Mouse (Mus musculus) G1E (cell line): ENCODE data around the gene Ppm1g. TPM values are rescaled to one million over a fixed set of nuclear protein-coding genes. Genes with fewer than 3 reads are reported as not detected.

Experiments
- ATAC-seq: 2 replicates; pipeline ENCODE4 v1.8.0; 2016; ENCODE audit warnings: mild to moderate bottlenecking; ENCODE audit not compliant: insufficient number of reproducible peaks, poor library complexity, low FRiP score, severe bottlenecking; ENCODE audit errors: extremely low read depth
- DNase-seq: peaks from one replicate; pipeline ENCODE4 v3.0.0; 2012; ENCODE audit warnings: low spot score
- H3K27me3 ChIP-seq: 2 replicates; pipeline ENCODE4 v1.6.1; 2012; ENCODE audit warnings: mild to moderate bottlenecking, low read length, inconsistent platforms; ENCODE audit not compliant: insufficient read depth
- H3K36me3 ChIP-seq: replicated peaks from 2 replicates; pipeline ENCODE3; 2012; ENCODE audit warnings: mild to moderate bottlenecking, inconsistent platforms
- H3K4me1 ChIP-seq: 2 replicates; pipeline ENCODE4 v1.6.1; 2012; ENCODE audit warnings: low read depth, low read length, inconsistent platforms, mixed read lengths; ENCODE audit not compliant: insufficient read depth
- H3K4me3 ChIP-seq: 2 replicates; pipeline ENCODE4 v1.5.1; 2012; ENCODE audit warnings: low read depth, mild to moderate bottlenecking, inconsistent platforms, low read length, moderate library complexity, mixed read lengths
- H3K9me3 ChIP-seq: replicated peaks from 2 replicates; pipeline ENCODE4 v1.6.1; 2012; ENCODE audit warnings: inconsistent platforms
- CTCF ChIP-seq: IDR thresholded peaks from 2 replicates; pipeline ENCODE4 v1.5.1; 2012; ENCODE audit warnings: low read depth, low read length, inconsistent platforms, mixed read lengths
- GATA1 ChIP-seq: IDR thresholded peaks from 2 replicates; pipeline ENCODE4 v1.6.1; 2012; ENCODE audit warnings: borderline replicate concordance, low read length, inconsistent platforms, mixed read lengths
- GATA2 ChIP-seq: IDR thresholded peaks from 2 replicates; pipeline ENCODE4 v1.6.1; 2012; ENCODE audit warnings: low read depth, low read length, inconsistent platforms, borderline replicate concordance
- POLR2AphosphoS5 ChIP-seq: IDR thresholded peaks from 2 replicates; pipeline ENCODE4 v1.6.1; 2012; ENCODE audit warnings: low read depth, low read length, inconsistent platforms; ENCODE audit not compliant: insufficient replicate concordance
- TAL1 ChIP-seq: conservative IDR thresholded peaks from 2 replicates; pipeline ENCODE4 v1.6.1; 2012; ENCODE audit warnings: low read depth, low read length, inconsistent platforms, mixed read lengths
- polyA plus RNA-seq: library from polyadenylated mRNA; stranded (reverse); fragments of >175 nt; gene quantifications from 2 replicates; pipeline ENCODE4 v1.2.3, GENCODE M21; 2012
- total RNA-seq, 2 experiments: library from RNA; stranded (forward) in 1 of 2; stranded (reverse) in 1 of 2; fragments of 200-1000 nt in 1 of 2; fragments of >200 nt in 1 of 2; fragmentation: Nextera tagmentation in 1 of 2; gene quantifications; 2 replicates each; pipeline ENCODE4 v1.2.3; 2014 to 2017

Ppm1g gene
- total and polyA plus RNA-seq, 3 experiments: 173 to 297 (median 176) TPM

- no peak overlapping the region for H3K4me3 ChIP-seq
- H3K27me3 ChIP-seq: no peaks in the 10 kb centered on the region
- no peak for ATAC-seq
- peaks cover 97% of the 10 kb centered on the region for H3K36me3 ChIP-seq
- no peaks in the 10 kb centered on the region for H3K9me3 ChIP-seq
- peaks cover 9% of the 10 kb centered on the region for H3K4me1 ChIP-seq
- DNase-seq: no peak
- TF ChIP-seq CTCF: no peak
- TF ChIP-seq GATA2: no peak
- no peak for TF ChIP-seq GATA1
- TF ChIP-seq POLR2AphosphoS5: no peak
- TF ChIP-seq TAL1: no peak
These were observed 58.0 kb downstream of the Ppm1g start for GRCm38 (mm10) chr5:31162462-31162861.

GRCm38 (mm10) chr5:31154152-31154553 is 66.3 kb downstream of the Ppm1g start, which contains the start of gene Mpv17:
Gene Mpv17, minus strand, starts transcription at chr5:31154251.
- TF ChIP-seq CTCF: no peak
- TF ChIP-seq TAL1: no peak
- no peak for TF ChIP-seq GATA2
- TF ChIP-seq GATA1: no peak
- no peak for TF ChIP-seq POLR2AphosphoS5
- no peaks in the 10 kb centered on the region for H3K27me3 ChIP-seq
- DNase-seq: peak; percentile 90
- H3K4me3 ChIP-seq: peak within 1 kb of the TSS; percentile 84
- ATAC-seq: peak; percentile 92
- H3K4me1 ChIP-seq: peaks cover 33% of the 10 kb centered on the region
- H3K9me3 ChIP-seq: no peaks in the 10 kb centered on the region
- peaks cover 72% of the 10 kb centered on the region for H3K36me3 ChIP-seq

GRCm38 (mm10) chr5:31153516-31154151 is 66.9 kb downstream of the Ppm1g start:
- DNase-seq (no peak), ATAC-seq (no peak)
- Histone ChIP-seq H3K36me3 (peaks cover 69% of the 10 kb centered on the region), H3K4me3 (peak overlapping the region; percentile 84), H3K9me3 (no peaks in the 10 kb centered on the region), H3K4me1 (peaks cover 33% of the 10 kb centered on the region), H3K27me3 (no peaks in the 10 kb centered on the region)
- no peak for TF ChIP-seq TAL1
- TF ChIP-seq CTCF: no peak
- TF ChIP-seq GATA1: no peak
- TF ChIP-seq GATA2: no peak
- no peak for TF ChIP-seq POLR2AphosphoS5

Other genes starting within 250 kb of the Ppm1g start
- gene Atraid, start 172.4 kb downstream of the Ppm1g start, total RNA-seq (2014; fragmentation: Nextera tagmentation): 81.9 and 89.6 TPM in 2 replicates
- gene Atraid, start 172.4 kb downstream of the Ppm1g start, total RNA-seq (2017): 50.0 and 54.0 TPM in 2 replicates
- 11.6 and 15.6 TPM in 2 replicates for gene Atraid, start 172.4 kb downstream of the Ppm1g start, polyA plus RNA-seq
- 3.2 and 4.0 TPM in 2 replicates for gene Slc5a6, start 171.8 kb downstream of the Ppm1g start, total RNA-seq (2014; fragmentation: Nextera tagmentation)
- gene Slc5a6, start 171.8 kb downstream of the Ppm1g start, total RNA-seq (2017): 2.2 and 5.2 TPM in 2 replicates
- gene Slc5a6, start 171.8 kb downstream of the Ppm1g start, polyA plus RNA-seq: 9.5 and 11.9 TPM in 2 replicates
- gene Cad, start 165.9 kb downstream of the Ppm1g start, total RNA-seq (2014; fragmentation: Nextera tagmentation): 87.7 and 102 TPM in 2 replicates
- 18.5 and 20.2 TPM in 2 replicates for gene Cad, start 165.9 kb downstream of the Ppm1g start, total RNA-seq (2017)
- gene Cad, start 165.9 kb downstream of the Ppm1g start, polyA plus RNA-seq: 426 and 438 TPM in 2 replicates
- not detected in 2 replicates for gene Dnajc5g, start 114.4 kb downstream of the Ppm1g start, total RNA-seq (2014; fragmentation: Nextera tagmentation)
- gene Dnajc5g, start 114.4 kb downstream of the Ppm1g start, total RNA-seq (2017): not detected in 2 replicates
- not detected in 2 replicates for gene Dnajc5g, start 114.4 kb downstream of the Ppm1g start, polyA plus RNA-seq
- not detected in 2 replicates for gene Slc30a3, start 112.5 kb downstream of the Ppm1g start, total RNA-seq (2014; fragmentation: Nextera tagmentation)
- gene Slc30a3, start 112.5 kb downstream of the Ppm1g start, total RNA-seq (2017): 0.05 TPM in 1 of 2 replicates, not detected in the other
- gene Slc30a3, start 112.5 kb downstream of the Ppm1g start, polyA plus RNA-seq: not detected in 2 replicates
- gene Trim54, start 104.0 kb downstream of the Ppm1g start, total RNA-seq (2014; fragmentation: Nextera tagmentation): not detected in 2 replicates
- not detected in 2 replicates for gene Trim54, start 104.0 kb downstream of the Ppm1g start, total RNA-seq (2017)
- not detected in 2 replicates for gene Trim54, start 104.0 kb downstream of the Ppm1g start, polyA plus RNA-seq
- not detected in 2 replicates for gene Ucn, start 81.9 kb downstream of the Ppm1g start, total RNA-seq (2014; fragmentation: Nextera tagmentation)
- gene Ucn, start 81.9 kb downstream of the Ppm1g start, total RNA-seq (2017): not detected in 2 replicates
- not detected in 2 replicates for gene Ucn, start 81.9 kb downstream of the Ppm1g start, polyA plus RNA-seq
- 56.6 and 78.2 TPM in 2 replicates for gene Mpv17, start 66.4 kb downstream of the Ppm1g start, total RNA-seq (2014; fragmentation: Nextera tagmentation)
- gene Mpv17, start 66.4 kb downstream of the Ppm1g start, total RNA-seq (2017): 69.8 and 70.3 TPM in 2 replicates
- 27.7 and 31.2 TPM in 2 replicates for gene Mpv17, start 66.4 kb downstream of the Ppm1g start, polyA plus RNA-seq
- gene Gm29609, start 40.8 kb downstream of the Ppm1g start, total RNA-seq (2014; fragmentation: Nextera tagmentation): 5.4 and 7.1 TPM in 2 replicates
- gene Gm29609, start 40.8 kb downstream of the Ppm1g start, total RNA-seq (2017): 2.8 and 4.4 TPM in 2 replicates
- gene Gm29609, start 40.8 kb downstream of the Ppm1g start, polyA plus RNA-seq: 4.3 and 7.2 TPM in 2 replicates
- gene Gtf3c2, start 40.5 kb downstream of the Ppm1g start, total RNA-seq (2014; fragmentation: Nextera tagmentation): 161 and 164 TPM in 2 replicates
- 51.1 and 65.1 TPM in 2 replicates for gene Gtf3c2, start 40.5 kb downstream of the Ppm1g start, total RNA-seq (2017)
- 57.0 and 88.3 TPM in 2 replicates for gene Gtf3c2, start 40.5 kb downstream of the Ppm1g start, polyA plus RNA-seq
- gene Snx17, start 27.5 kb downstream of the Ppm1g start, total RNA-seq (2014; fragmentation: Nextera tagmentation): 35.3 and 42.8 TPM in 2 replicates
- 56.5 and 65.1 TPM in 2 replicates for gene Snx17, start 27.5 kb downstream of the Ppm1g start, total RNA-seq (2017)
- 36.0 and 37.0 TPM in 2 replicates for gene Snx17, start 27.5 kb downstream of the Ppm1g start, polyA plus RNA-seq
- gene Eif2b4, start 27.3 kb downstream of the Ppm1g start, total RNA-seq (2014; fragmentation: Nextera tagmentation): 43.3 and 104 TPM in 2 replicates
- 43.6 and 49.3 TPM in 2 replicates for gene Eif2b4, start 27.3 kb downstream of the Ppm1g start, total RNA-seq (2017)
- 139 and 201 TPM in 2 replicates for gene Eif2b4, start 27.3 kb downstream of the Ppm1g start, polyA plus RNA-seq
- 9.4 and 12.2 TPM in 2 replicates for gene Zfp513, start 18.4 kb downstream of the Ppm1g start, total RNA-seq (2014; fragmentation: Nextera tagmentation)
- gene Zfp513, start 18.4 kb downstream of the Ppm1g start, total RNA-seq (2017): 7.0 and 7.6 TPM in 2 replicates
- gene Zfp513, start 18.4 kb downstream of the Ppm1g start, polyA plus RNA-seq: 35.7 and 48.2 TPM in 2 replicates
- 38.2 and 49.6 TPM in 2 replicates for gene Nrbp1, start 20.2 kb upstream of the Ppm1g start, total RNA-seq (2014; fragmentation: Nextera tagmentation)
- gene Nrbp1, start 20.2 kb upstream of the Ppm1g start, total RNA-seq (2017): 76.8 and 77.1 TPM in 2 replicates
- 15.1 and 17.3 TPM in 2 replicates for gene Nrbp1, start 20.2 kb upstream of the Ppm1g start, polyA plus RNA-seq
- not detected in 2 replicates for gene Gm9970, start 20.5 kb upstream of the Ppm1g start, total RNA-seq (2014; fragmentation: Nextera tagmentation)
- gene Gm9970, start 20.5 kb upstream of the Ppm1g start, total RNA-seq (2017): 0.29 TPM in 1 of 2 replicates, not detected in the other
- gene Gm9970, start 20.5 kb upstream of the Ppm1g start, polyA plus RNA-seq: 0.10 and 0.18 TPM in 2 replicates
- gene Krtcap3, start 31.0 kb upstream of the Ppm1g start, total RNA-seq (2014; fragmentation: Nextera tagmentation): 3.8 and 8.8 TPM in 2 replicates
- 6.4 and 10.5 TPM in 2 replicates for gene Krtcap3, start 31.0 kb upstream of the Ppm1g start, total RNA-seq (2017)
- gene Krtcap3, start 31.0 kb upstream of the Ppm1g start, polyA plus RNA-seq: 9.4 and 11.8 TPM in 2 replicates
- gene Ift172, start 70.4 kb upstream of the Ppm1g start, total RNA-seq (2014; fragmentation: Nextera tagmentation): 19.0 and 21.5 TPM in 2 replicates
- gene Ift172, start 70.4 kb upstream of the Ppm1g start, total RNA-seq (2017): 24.2 and 24.3 TPM in 2 replicates
- gene Ift172, start 70.4 kb upstream of the Ppm1g start, polyA plus RNA-seq: 32.5 and 37.8 TPM in 2 replicates
- gene Fndc4, start 75.4 kb upstream of the Ppm1g start, total RNA-seq (2014; fragmentation: Nextera tagmentation): not detected in 2 replicates
- gene Fndc4, start 75.4 kb upstream of the Ppm1g start, total RNA-seq (2017): 0.38 TPM in 1 of 2 replicates, not detected in the other
- not detected in 2 replicates for gene Fndc4, start 75.4 kb upstream of the Ppm1g start, polyA plus RNA-seq
- 0.23 TPM in 1 of 2 replicates, not detected in the other for gene Gckr, start 76.8 kb upstream of the Ppm1g start, total RNA-seq (2014; fragmentation: Nextera tagmentation)
- 0.05 and 0.23 TPM in 2 replicates for gene Gckr, start 76.8 kb upstream of the Ppm1g start, total RNA-seq (2017)
- not detected in 2 replicates for gene Gckr, start 76.8 kb upstream of the Ppm1g start, polyA plus RNA-seq
- 33.9 and 35.9 TPM in 2 replicates for gene Zfp512, start 231.7 kb upstream of the Ppm1g start, total RNA-seq (2014; fragmentation: Nextera tagmentation)
- gene Zfp512, start 231.7 kb upstream of the Ppm1g start, total RNA-seq (2017): 40.8 and 58.4 TPM in 2 replicates
- 9.0 and 12.4 TPM in 2 replicates for gene Zfp512, start 231.7 kb upstream of the Ppm1g start, polyA plus RNA-seq